ENCODE assay signal across 8 mouse cellular contexts in the genomic region with DNA sequence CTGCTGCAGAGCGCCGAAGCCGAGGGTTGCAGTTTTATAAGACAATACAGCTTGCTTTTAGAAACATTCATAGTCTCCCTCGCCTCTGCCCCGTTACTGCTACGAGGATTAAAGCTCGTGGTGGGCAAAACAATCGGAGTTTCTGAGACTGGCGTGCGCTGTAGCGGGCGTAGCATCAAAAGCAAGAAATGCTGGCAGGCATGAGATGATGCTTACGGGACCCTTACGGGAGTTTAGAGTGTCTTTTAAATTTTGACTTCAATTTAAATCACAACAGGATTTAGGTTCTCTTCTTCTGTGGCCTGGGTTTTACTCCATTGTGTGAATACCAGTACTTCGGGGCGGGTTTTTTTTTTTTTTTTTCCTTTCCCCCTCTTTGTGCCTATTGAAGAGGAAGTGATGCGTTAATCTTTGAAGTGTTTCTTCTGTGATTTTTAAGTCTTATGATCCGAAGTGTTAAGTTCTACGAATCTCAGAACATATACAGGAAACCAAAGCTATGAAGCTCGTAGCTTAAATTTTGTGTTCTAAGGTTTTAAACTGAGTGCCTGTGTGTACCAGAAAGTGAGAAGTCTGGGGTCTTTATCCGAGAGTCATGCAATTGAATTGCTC. TPM values are rescaled to one million over a fixed set of nuclear protein-coding genes. Genes with fewer than 3 reads are reported as not detected.
DNase-seq lines count a peak whose midpoint lies in the region; ATAC-seq lines count a peak whose summit lies in the region.

No protein-coding gene starts in this region.

- peak overlapping the region; percentile 98 for H3K27ac ChIP-seq in kidney, embryonic 15.5 days
- H3K27ac ChIP-seq in hindbrain, embryonic 14.5 days = peak overlapping the region; percentile 97
- H3K27ac ChIP-seq in midbrain, embryonic 15.5 days = peak overlapping the region; percentile 98

- DNase-seq in kidney, adult 8-10 months = no peak
- peak; percentile 67 for DNase-seq in hindbrain, embryonic 14.5 days (ENCODE audit: low spot score)
- DNase-seq in ovary, postnatal 10 days (ENCODE audit: low spot score) = no peak

- WGBS in kidney, embryonic 15.5 days = under 1% methylated on average over 21 of the region's 21 CpGs
- WGBS in hindbrain, embryonic 14.5 days = under 1% methylated on average over 21 of the region's 21 CpGs
- WGBS in midbrain, embryonic 15.5 days = under 1% methylated on average over 21 of the region's 21 CpGs

- H3K4me1 ChIP-seq in kidney, embryonic 15.5 days = peaks cover 19% of the 10 kb centered on the region
- H3K4me1 ChIP-seq in hindbrain, embryonic 14.5 days (replicated peaks; ENCODE audit: control insufficient read depth, insufficient read depth, low read length) = peaks cover 40% of the 10 kb centered on the region
- H3K4me1 ChIP-seq in midbrain, embryonic 15.5 days = peaks cover 45% of the 10 kb centered on the region

- no peaks in the 10 kb centered on the region for H3K9me3 ChIP-seq in kidney, embryonic 15.5 days (replicated peaks)
- no peaks in the 10 kb centered on the region for H3K9me3 ChIP-seq in hindbrain, embryonic 14.5 days (ENCODE audit: control insufficient read depth, low read length)
- H3K9me3 ChIP-seq in midbrain, embryonic 15.5 days = no peaks in the 10 kb centered on the region

- H3K9ac ChIP-seq in kidney, embryonic 15.5 days = peak overlapping the region; percentile 92
- peak overlapping the region; percentile 78 for H3K9ac ChIP-seq in hindbrain, embryonic 14.5 days
- peak overlapping the region; percentile 76 for H3K9ac ChIP-seq in midbrain, embryonic 15.5 days

- H3K4me2 ChIP-seq in kidney, embryonic 15.5 days = peak overlapping the region; percentile 84
- peak overlapping the region; percentile 89 for H3K4me2 ChIP-seq in hindbrain, embryonic 14.5 days (replicated peaks)
- H3K4me2 ChIP-seq in midbrain, embryonic 15.5 days = peak overlapping the region; percentile 86

- H3K4me3 ChIP-seq in kidney, embryonic 15.5 days (replicated peaks) = peak overlapping the region; percentile 89
- H3K4me3 ChIP-seq in hindbrain, embryonic 14.5 days (replicated peaks; ENCODE audit: low read length) = peak overlapping the region; percentile 63
- peak overlapping the region; percentile 74 for H3K4me3 ChIP-seq in midbrain, embryonic 15.5 days

- ATAC-seq in kidney, embryonic 15.5 days (replicated peaks; ENCODE audit: low FRiP score) = no peak
- ATAC-seq in activated CD4-positive, CD25-positive, alpha-beta regulatory T cell, adult 4 months = peak; percentile 26
- ATAC-seq in hindbrain, embryonic 14.5 days (ENCODE audit: low FRiP score) = no peak
- ATAC-seq in midbrain, embryonic 15.5 days (replicated peaks) = no peak
- no peak; the same call in 1 of the 2 replicates for ATAC-seq in cerebellum, adult (ENCODE audit: insufficient number of reproducible peaks, low FRiP score, low TSS enrichment)
- ATAC-seq in monocyte, adult 5-6 weeks (replicated peaks; ENCODE audit: insufficient number of reproducible peaks, low FRiP score, low TSS enrichment, poor library complexity, severe bottlenecking) = no peak

- H3K27me3 ChIP-seq in kidney, embryonic 15.5 days = no peaks in the 10 kb centered on the region
- H3K27me3 ChIP-seq in hindbrain, embryonic 14.5 days (ENCODE audit: control insufficient read depth, insufficient read depth, low read length) = no peaks in the 10 kb centered on the region
- no peaks in the 10 kb centered on the region for H3K27me3 ChIP-seq in midbrain, embryonic 15.5 days (replicated peaks)

- H3K36me3 ChIP-seq in kidney, embryonic 15.5 days = no peaks in the 10 kb centered on the region
- H3K36me3 ChIP-seq in hindbrain, embryonic 14.5 days (replicated peaks; ENCODE audit: control insufficient read depth, insufficient read depth) = no peaks in the 10 kb centered on the region
- no peaks in the 10 kb centered on the region for H3K36me3 ChIP-seq in midbrain, embryonic 15.5 days (replicated peaks)

RNA-seq across cellular contexts. Expression of gene Rcbtb1, which starts 0.7 kb away (rescaled TPM):
- polyA plus RNA-seq in kidney, embryonic 15.5 days (2015; fragmentation: Nextera tagmentation; extraction: Ambion mirVana) = 67.2 and 69.4 TPM in 2 replicates
- 10 to 100 TPM; 25.2 to 35.3 TPM for polyA plus RNA-seq in activated CD4-positive, CD25-positive, alpha-beta regulatory T cell, adult 4 months (2017; shearing (Covaris generic))
- polyA plus RNA-seq in hindbrain, embryonic 14.5 days (2014; fragmentation: Nextera tagmentation; extraction: Ambion mirVana) = 47.9 and 51.9 TPM in 2 replicates
- 60.9 and 63.7 TPM in 2 replicates for polyA plus RNA-seq in midbrain, embryonic 15.5 days (2015; fragmentation: Nextera tagmentation; extraction: Ambion mirVana)
- 19.5 to 35.3 TPM (median 34.1 TPM) in 3 replicates for total RNA-seq in monocyte, adult 5-6 weeks (2017)

RNA-seq across cellular contexts. Expression of gene Gm5142, which starts 23.2 kb away (rescaled TPM):
- polyA plus RNA-seq in kidney, embryonic 15.5 days (2015; fragmentation: Nextera tagmentation; extraction: Ambion mirVana) = not detected in 2 replicates
- not detected for polyA plus RNA-seq in activated CD4-positive, CD25-positive, alpha-beta regulatory T cell, adult 4 months (2017; shearing (Covaris generic))
- polyA plus RNA-seq in hindbrain, embryonic 14.5 days (2014; fragmentation: Nextera tagmentation; extraction: Ambion mirVana) = not detected in 2 replicates
- not detected in 2 replicates for polyA plus RNA-seq in midbrain, embryonic 15.5 days (2015; fragmentation: Nextera tagmentation; extraction: Ambion mirVana)
- total RNA-seq in monocyte, adult 5-6 weeks (2017) = not detected in 3 replicates

RNA-seq across cellular contexts. Expression of gene Gm6904, which starts 58.3 kb away (rescaled TPM):
- polyA plus RNA-seq in kidney, embryonic 15.5 days (2015; fragmentation: Nextera tagmentation; extraction: Ambion mirVana) = not detected in 2 replicates
- 10 to 100 TPM; 12.3 to 17.2 TPM for polyA plus RNA-seq in activated CD4-positive, CD25-positive, alpha-beta regulatory T cell, adult 4 months (2017; shearing (Covaris generic))
- polyA plus RNA-seq in hindbrain, embryonic 14.5 days (2014; fragmentation: Nextera tagmentation; extraction: Ambion mirVana) = not detected in 2 replicates
- not detected in 2 replicates for polyA plus RNA-seq in midbrain, embryonic 15.5 days (2015; fragmentation: Nextera tagmentation; extraction: Ambion mirVana)
- total RNA-seq in monocyte, adult 5-6 weeks (2017) = 2.9 to 8.8 TPM (median 3.2 TPM) in 3 replicates

RNA-seq across cellular contexts. Expression of gene 1700129C05Rik, which starts 59.0 kb away (rescaled TPM):
- not detected in 2 replicates for polyA plus RNA-seq in kidney, embryonic 15.5 days (2015; fragmentation: Nextera tagmentation; extraction: Ambion mirVana)
- not detected for polyA plus RNA-seq in activated CD4-positive, CD25-positive, alpha-beta regulatory T cell, adult 4 months (2017; shearing (Covaris generic))
- not detected in 2 replicates for polyA plus RNA-seq in hindbrain, embryonic 14.5 days (2014; fragmentation: Nextera tagmentation; extraction: Ambion mirVana)
- not detected in 2 replicates for polyA plus RNA-seq in midbrain, embryonic 15.5 days (2015; fragmentation: Nextera tagmentation; extraction: Ambion mirVana)
- total RNA-seq in monocyte, adult 5-6 weeks (2017) = not detected in 3 replicates

Comparison
In these comparisons a context has a peak if more than half of its experiments do, and no peak if none do; other contexts are left out.
1. RNA of gene Gm6904, which starts 58.3 kb away (polyA plus RNA-seq): 12.3 to 17.2 TPM in activated CD4-positive, CD25-positive, alpha-beta regulatory T cell, adult 4 months; not detected in midbrain, embryonic 15.5 days, not detected in kidney, embryonic 15.5 days and not detected in hindbrain, embryonic 14.5 days; every median in the first group is over 10 times any median in the second.
2. Peak in every context shown above with its lines, with median percentiles within 50 percentile points of each other: H3K27ac ChIP-seq, H3K4me2 ChIP-seq, H3K4me3 ChIP-seq and H3K9ac ChIP-seq.